Mouse (Mus musculus): ENCODE results near the gene Hist1h1c.

DNA sequence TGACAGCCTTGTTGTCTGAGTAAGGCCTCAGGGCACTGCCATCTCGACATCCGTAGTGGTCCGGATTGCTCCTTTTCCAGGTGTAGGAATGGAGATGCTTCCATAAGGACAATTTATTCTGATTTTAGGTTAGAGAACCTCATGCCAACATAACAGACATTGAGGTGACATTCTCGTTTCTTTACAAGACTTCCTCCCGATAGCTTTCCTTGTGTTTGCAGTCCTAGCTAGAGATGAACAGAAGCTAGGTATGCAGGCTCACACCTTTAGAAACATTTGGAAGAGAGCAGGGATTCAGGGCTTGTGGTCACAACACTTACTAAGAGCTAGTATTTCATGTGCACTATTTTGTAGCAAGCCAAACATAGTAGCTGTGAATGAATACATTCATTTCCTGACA lies 4.6 kb downstream of the Hist1h1c start:
- TF ChIP-seq ZC3H11A (IDR thresholded peaks at IDR 0.05; ENCODE audit: borderline replicate concordance, low read depth, low read length) (no peak), ZNF384 (IDR thresholded peaks at IDR 0.05; ENCODE audit: low read depth, low read length) (no peak), HCFC1 (IDR thresholded peaks at IDR 0.05; ENCODE audit: borderline replicate concordance, insufficient read depth, low read length) (no peak)
